Mouse (Mus musculus): ENCODE data around the gene Tmem135.
"Not testable (repeated sequence)": the region's sequence is repeated elsewhere in the genome, so short reads cannot be mapped to it uniquely, and the experiment has no call there.

Gene Tmem135

DNA sequence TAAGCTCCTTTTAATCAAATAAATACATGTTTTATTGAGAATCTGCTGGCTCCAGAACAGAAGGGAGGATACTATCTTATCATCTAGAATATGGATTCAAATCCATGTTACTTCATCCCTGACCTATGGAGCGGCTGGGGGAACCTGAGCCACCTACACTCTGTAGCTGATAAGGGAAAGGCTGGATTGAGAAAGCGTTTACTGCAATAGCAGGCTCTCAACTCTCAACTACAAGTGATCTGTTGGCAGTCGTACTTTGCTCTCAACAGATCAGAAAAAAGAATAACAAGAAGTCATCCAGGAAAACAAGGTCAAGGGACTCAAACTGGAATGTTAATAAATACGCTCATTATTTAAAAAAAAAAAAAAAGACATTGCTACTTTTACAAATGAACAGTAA lies 77.3 kb downstream of the Tmem135 start:
- CTCF ChIA-PET: no interaction called here

DNA sequence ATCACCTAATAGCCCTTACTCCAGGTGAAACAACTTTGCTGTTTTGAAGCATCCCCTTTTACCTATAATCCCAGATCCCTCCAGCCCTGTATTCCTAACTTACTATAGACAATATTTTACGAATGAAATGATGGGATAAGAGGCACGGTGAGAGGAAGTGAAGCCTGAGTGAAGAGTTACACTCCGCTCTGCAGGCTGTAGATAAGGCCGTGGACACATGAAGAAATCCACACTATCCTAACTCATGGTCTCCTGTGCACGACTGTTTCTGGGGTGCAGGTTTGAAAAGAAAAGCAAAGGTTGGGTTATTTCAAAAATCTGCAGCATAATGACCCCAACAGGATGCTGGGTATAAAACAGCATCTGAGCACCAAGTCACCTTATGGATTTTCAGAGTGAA lies 77.8 kb downstream of the Tmem135 start:
- CTCF ChIA-PET: no interaction called here

DNA sequence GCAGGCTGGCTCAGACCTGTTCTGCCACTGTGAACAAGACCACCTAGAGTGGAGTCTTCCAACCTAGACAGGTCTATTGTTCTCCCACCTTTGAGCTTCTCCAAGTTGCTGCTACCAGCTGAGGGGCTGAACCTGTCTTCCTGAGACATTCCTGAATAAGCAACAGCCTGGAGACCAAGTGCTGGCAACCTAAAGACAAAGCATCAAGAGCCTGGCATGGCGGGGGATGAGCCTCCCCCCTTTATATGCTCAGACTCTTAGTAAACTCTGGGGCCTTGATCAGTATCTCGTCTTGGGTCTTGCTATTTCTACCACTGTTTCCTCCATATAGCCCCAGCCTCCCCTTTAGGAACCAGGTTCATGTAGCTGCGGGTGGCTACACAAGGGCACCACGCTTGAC lies 81.3 kb downstream of the Tmem135 start:
- CTCF ChIA-PET: not testable (repeated sequence)

DNA sequence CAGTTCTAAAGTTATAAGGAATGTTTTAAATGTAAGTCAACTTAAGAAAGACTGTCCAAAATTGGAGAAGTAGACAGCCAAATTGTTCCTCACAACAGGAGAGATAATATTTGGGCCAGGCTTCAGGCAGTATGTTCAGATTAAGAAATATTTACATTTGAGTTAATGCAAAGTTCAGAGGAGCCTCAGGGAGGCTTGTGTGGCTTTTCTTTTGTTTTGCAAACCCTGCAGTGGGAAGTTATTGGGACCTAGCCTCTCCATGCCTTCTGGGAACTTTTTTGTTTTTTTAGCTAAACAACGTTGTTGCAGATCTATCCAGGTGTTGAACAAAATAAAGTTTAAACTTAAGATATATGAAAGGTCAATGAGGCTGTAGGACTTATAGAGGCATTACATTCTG lies 84.7 kb downstream of the Tmem135 start:
- CTCF ChIA-PET: no interaction called here

DNA sequence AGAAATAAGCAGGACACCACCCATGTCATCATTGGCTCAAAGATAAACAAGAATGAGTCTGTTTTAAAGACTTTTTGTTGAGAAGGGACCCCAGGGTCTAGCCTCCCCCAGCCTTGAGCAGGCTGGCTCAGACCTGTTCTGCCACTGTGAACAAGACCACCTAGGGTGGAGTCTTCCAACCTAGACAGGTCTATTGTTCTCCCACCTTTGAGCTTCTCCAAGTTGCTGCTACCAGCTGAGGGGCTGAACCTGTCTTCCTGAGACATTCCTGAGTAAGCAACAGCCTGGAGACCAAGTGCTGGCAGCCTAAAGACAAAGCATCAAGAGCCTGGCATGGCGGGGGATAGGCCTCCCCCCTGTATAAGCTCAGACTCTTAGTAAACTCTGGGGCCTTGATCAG lies 86.9 kb downstream of the Tmem135 start:
- CTCF ChIA-PET: not testable (repeated sequence)

DNA sequence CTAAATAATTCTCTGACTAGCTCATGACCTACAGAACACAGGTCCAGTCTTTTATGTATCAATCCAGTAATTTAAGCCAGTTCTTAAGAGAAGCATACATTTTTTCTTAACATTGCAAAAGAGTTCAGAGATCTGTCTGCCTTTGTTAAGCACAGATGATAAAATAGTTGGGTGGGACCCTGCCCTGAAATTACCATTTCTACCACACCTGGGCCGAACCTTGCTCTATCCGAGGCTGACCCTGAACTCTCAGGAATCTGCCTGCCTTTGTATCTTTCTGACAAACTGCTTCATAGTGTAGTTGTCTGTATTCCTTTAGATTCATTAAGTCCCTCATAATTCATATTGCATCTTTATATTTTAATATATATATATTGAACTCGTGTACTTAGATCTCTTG lies 87.9 kb downstream of the Tmem135 start:
- CTCF ChIA-PET: no interaction called here

DNA sequence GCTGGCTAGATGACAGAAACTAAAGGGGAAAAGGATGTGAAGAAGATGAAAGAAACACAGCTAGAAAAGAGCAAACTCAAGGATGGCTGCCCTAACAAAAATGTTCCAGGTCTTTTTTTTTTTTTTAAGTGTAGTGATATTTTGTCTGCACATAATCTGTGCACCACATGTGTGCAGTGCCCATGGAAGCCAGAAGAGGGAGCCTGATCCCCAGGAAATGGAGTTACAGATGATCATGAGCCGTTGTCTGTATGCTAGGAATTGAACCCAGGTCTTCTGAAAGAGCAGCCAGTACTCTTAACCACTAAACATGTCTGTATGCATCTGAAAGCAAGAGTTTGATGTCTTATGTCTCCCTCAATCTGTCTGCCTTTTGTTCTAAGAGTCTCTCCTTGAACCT lies 92.5 kb downstream of the Tmem135 start:
- CTCF ChIA-PET: no interaction called here

DNA sequence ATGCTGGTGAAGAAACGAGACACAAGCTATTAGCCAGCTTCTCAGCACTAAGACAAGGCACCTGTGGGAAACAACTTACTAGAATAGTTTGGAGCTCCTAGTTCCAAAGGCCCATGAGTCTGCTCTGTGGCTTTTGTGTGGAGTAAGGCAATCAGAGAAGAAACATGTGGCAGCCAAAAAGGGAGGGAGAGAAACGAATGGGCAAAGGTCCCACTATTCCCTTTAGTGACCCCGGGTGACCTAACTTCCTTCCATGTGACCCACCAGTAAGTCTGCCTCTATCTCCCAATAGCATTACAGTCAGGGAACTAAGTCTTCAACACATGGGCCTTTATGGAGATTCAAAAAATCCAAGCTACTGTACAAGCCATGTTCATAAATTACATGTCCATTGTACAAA lies 95.1 kb downstream of the Tmem135 start:
- CTCF ChIA-PET: interaction anchor here (0.6 to 0.7 kb wide), 2 partner anchors 63 to 1226 kb away, joined by 3 to 6 read pairs; no protein-coding TSS in a partner anchor

DNA sequence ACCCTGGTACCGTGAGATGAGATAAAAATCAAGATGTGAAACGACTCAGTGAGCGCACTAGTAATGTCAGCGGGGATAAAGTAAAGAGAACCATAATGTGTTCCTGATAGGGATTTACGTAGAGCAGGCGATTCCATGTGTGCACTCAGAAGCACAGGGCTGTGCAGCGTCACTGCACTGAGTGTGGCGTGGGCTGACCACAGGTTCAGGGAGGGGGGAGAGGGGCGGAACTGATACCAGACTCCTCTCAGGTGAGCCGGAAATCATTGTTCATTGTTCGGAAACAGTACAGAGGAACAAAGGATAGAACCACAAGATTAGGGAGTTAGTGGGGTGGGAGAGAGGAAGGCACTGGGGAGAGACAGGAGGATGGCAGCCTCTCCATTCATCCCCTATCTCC lies 95.8 kb downstream of the Tmem135 start:
- CTCF ChIA-PET: interaction anchor here (0.6 kb wide), 1 partner anchor 1225 kb away, joined by 3 read pairs; no protein-coding TSS in a partner anchor

DNA sequence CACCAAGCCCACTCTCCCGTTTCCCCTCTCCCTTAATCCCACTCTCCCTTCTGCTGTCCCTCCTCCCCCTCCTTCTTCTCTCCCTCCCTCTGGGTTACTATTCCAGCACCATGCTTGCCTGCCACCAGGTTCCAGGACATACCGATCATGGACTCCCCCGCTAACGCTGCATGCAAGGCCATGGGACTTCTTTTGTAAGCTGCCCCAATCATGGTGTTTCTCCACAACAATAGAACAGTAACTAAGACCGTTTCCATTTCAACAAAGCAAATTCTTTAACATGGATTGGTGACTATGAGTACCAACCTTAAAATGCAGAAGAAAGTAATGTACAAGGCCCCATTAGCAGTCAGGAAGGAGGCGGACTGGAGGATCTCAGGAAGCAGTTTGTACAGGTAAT lies 97.2 kb downstream of the Tmem135 start:
- CTCF ChIA-PET: no interaction called here

DNA sequence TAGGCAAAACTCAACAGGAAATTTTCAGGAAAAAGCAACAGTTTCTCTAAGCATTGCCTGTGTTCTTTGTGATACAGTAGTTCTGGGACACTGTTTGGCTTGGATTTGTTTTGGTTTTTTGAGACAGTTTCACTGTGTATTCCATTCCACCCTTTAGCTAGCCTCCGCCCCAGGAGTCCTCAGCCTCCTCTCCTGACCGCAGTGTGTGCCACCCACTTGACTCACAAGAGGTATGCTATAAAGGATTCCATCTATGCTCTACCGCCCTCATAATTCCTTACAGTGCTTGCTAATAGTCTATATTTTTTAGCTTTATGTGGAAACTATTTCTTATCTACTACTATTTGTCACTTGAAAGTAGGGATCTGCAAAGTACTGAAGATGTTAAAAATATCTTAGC lies 99.1 kb downstream of the Tmem135 start:
- CTCF ChIA-PET: no interaction called here

DNA sequence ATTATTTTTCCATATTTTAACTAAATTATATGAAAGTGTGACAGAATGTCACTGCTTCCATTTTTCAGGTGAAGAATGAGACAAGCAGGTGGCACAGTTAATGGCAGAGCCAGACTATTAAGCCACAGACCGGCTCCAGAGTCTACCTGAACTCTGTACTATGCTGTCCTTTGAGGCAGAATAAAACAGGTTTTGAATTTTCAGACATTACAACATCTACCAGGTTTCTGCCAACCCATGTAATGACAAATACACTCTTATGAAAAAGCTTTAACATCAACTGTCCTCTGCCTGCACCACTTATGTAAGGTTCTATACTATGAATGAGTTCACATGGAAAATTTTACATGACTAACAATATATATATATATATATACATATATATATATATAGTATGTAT lies 100.3 kb downstream of the Tmem135 start:
- CTCF ChIA-PET: no interaction called here

DNA sequence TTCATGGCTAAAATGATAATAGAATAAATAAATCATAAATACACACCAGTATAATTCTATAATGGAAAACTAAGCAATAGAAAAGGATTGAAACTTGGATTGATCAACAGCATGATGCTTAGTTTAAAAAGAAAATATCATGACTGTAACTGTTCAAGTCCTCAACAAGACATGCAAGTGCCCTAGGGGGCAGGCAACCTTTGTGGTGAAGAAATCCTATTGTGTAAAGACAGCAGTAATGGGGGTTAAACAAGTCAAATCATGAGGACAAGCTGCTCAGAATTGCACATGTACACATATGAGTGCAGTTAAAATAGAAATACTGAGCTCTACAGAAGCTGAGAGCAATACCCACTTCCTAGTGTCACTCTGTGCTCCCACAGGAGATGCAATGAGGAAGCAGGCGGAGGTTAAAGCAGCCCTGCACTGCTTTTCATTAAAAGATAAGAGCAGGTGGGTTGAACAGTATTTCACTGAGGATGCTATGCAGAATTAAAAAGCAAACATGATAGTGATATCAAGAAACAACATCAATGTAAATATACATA lies 105.0 kb downstream of the Tmem135 start:
- CTCF ChIA-PET: no interaction called here

DNA sequence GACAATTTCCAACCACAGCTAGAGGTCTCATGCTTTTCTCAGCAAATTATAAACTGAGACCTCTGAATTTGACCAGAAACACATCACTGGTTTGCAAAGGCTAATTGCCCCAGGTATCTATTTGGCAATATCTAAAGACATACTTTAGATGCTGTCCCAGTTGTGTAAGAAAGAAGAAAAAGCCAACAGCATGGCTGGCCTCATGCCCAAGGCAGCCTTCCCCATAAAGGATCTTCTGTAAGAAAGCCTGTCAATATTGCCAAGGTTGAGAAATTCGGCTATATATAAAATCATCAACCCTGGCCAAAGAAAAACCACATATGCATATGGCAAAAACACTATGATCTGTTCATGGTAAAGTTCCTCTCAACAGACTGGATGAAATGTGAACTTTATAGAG lies 107.1 kb downstream of the Tmem135 start:
- CTCF ChIA-PET: no interaction called here

DNA sequence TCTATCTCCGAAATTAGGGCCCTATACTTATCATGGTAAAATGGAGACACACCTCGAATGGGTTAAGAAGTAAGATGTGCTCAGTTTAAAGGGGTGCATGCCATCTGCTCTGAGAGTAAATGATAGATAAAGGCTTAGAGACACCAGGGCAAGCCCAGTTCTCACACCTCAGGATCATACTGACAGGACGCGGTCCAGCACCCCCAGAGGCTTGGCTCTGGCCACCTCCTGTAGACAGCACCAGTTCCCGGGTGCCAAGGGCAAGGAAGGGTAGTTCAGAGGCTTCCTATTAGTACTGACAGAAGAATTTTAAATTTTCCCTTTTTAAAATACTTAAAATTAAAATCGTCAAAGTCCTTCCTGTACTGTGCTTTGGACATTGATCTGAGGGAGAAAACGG lies 121.4 kb downstream of the Tmem135 start:
- CTCF ChIA-PET: no interaction called here

DNA sequence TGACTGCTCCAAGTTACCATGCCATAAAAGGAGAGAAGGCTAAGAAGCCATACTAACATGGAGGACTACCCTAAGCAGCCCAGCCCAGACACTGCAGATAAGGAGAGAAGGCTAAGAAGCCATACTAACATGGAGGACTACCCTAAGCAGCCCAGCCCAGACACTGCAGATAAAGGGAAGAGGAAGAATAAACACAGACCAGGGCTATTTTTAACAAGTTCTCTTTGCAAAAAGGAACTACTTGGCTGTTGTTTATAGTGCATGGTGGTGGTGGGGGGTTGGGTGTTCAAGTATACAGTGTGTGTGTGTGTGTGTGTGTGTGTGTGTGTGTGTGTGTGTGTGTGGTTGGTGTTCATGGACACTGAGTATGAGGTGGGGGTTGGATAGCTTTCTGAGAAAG lies 133.6 kb downstream of the Tmem135 start:
- CTCF ChIA-PET: not testable (repeated sequence)

DNA sequence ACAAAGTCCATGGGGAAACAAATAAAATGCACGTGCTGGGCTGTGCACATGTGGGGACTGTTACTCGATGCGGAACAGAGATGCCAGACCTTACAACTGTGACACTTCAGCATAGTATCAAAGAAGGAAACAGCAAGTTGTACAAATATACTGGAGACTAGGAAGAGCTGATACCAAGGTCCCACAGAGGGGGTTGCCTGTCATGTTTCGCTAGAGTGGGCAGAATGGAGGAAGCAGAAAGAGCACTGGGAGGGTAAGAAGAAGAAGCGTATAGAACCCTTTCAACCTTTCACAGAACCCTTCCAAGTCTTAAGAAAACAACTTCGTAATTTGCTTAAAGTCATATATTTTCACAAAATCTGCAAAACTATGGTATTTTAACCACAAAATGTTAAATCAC lies 134.2 kb downstream of the Tmem135 start:
- CTCF ChIA-PET: no interaction called here

DNA sequence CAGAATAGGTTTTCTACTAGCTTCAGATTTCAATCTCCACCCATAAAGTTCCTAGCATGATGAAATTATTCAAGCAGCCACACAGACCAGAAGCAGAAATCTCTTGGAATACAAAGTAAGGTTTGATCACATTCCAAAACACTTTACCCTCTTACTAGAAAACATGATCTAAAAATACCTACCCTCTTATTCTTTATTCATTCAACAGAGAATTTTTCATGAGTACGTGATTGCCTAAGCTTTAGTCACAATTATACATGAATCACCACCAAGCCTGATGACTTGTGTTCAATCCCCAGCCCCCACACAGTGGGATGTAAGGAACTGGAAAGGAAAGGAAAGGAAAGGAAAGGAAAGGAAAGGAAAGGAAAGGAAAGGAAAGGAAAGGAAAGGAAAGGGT lies 136.5 kb downstream of the Tmem135 start:
- CTCF ChIA-PET: no interaction called here

DNA sequence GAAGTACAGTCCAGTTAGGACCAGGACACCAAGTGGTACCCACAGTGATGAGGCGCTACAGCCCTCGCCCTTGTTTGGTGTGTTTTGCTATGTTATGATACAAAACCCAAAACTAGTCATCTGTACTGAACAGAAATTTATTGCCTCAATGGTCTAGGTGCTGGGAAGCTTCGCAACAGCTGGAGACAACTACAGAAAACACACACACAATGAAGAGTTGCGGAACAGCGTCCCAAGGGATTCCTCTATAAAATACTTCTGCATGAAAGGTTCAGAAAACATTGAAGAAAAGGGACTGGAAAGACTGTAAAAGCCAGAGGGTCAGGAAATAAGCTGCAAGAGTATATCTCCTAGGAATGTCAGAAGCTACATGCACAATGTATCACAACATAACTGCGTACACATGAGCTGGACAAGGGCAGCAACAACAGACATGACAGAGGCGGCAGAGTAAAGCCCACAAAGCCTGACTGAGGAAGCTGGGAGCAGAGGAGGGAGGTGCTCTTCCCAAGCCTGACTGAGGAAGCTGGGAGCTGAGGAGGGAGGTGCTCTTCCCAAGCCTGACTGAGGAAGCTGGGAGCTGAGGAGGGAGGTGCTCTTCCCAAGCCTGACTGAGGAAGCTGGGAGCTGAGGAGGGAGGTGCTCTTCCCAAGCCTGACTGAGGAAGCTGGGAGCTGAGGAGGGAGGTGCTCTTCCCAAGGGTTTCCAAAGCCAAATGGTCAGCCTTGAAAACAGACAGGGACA lies 137.8 kb downstream of the Tmem135 start:
- CTCF ChIA-PET: no interaction called here

DNA sequence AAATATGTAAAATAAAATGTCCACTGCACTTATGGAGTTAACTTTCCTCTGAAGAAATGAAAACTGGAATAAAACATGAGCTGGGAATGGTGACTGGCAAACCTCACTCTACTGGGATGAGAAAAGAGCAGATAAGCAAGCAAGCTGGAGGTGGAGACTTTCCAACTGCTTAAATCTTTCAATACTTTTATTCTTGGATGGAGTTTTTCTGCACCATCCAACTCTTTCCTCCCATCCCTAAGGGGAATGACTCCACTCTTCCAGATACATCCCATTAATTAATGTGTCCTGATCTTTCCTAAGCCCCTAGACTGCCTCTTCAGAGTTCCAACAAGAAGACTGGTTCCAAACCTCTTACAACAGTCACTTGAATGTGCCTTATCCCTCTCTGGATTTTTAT lies 143.1 kb downstream of the Tmem135 start:
- CTCF ChIA-PET: no interaction called here

DNA sequence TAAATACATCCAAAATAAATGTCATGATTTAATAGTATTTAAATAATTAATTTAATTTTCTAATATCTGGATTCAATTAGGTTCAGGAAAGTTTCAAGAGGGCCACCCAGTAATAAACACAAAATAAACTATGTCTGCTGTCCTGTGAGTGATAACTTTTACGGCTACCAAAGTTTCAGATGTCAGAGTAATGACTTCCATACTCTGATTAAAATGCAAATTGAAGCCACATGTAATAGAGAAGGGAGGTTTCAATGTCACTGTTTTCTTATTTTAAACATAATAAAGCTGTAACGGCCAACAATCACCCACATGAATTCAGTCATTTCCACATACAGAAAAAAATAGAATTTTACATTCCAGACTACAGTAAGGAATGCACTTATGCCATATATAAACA lies 145.2 kb downstream of the Tmem135 start:
- CTCF ChIA-PET: no interaction called here

DNA sequence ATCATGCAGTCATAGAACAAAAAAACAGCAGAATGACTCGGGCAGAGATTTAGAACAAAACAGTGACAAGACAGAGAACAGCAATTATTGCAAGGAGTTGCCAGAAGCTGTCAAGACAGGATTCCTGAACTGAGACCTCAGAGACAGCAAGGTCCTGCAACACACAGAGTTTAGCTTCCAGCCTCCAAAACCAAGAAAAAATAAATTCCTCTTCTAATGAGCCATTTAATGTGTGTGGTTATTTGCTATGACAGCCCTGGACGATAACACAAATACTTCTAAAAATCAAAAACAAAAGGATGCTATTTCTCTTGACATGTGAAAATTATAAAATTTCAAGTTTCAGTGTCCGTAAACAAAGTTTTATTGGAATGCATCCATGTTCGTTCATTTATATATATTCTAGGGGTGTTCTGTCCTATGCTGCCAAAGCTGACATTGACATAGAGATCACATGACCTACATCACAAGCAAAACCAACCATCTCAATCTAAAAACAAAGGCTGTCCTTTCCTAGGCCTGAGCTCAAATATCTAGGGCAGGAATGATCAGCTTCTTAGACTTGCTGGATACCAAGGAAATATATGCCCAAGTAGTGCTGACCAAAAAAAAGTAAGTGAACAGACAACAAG lies 146.0 kb downstream of the Tmem135 start:
- CTCF ChIA-PET: interaction anchor here (0.6 kb wide), 1 partner anchor 75 kb away, joined by 4 read pairs; no protein-coding TSS in a partner anchor

DNA sequence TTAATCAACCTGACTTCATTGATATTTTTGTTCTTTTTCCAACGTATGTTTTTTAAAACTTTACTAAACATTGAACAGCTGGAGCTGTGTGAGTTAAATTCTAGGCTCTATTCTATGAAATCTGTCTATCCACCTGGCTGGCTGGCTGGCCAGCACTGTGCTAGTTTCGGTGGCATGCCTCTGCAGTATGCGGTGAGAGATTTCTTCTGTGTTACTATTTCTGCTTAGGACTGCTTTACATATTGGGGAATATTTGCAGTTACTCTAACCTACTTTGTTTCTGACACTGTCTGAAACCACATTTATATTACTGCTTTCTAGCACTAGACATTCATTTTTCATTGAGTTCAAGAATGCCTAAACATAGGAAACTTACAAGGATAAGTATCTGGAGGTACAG lies 150.2 kb downstream of the Tmem135 start:
- CTCF ChIA-PET: no interaction called here

DNA sequence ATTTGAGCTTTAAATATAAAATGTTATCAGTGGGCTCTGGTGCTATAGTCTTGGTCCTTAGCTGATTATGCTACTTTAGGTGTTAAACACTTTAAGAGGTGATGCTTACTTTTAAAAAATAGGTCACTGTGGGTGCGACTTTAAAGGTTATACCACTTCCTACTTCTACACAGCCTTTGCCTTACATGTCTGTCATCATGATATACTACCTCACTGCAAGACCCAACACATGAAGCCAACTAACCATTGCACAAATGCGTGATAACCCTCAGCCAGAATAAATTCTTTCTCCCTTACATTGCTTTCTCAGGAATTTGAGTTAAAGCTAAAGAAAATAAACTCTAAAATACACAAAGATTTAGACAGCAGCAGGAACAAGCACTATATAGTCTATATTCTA lies 150.7 kb downstream of the Tmem135 start:
- CTCF ChIA-PET: no interaction called here

Measured in spleen, embryonic (tissue).